Mouse (Mus musculus) liver, adult 2 months (tissue): ENCODE data around the gene Ifit3b. TPM values are rescaled to one million over a fixed set of nuclear protein-coding genes. Genes with fewer than 3 reads are reported as not detected.
"Not testable (repeated sequence)": the region's sequence is repeated elsewhere in the genome, so short reads cannot be mapped to it uniquely, and the experiment has no call there.

Experiments used
- DNase-seq: peaks from one replicate; pipeline ENCODE4 v3.0.0-alpha.2; 2011; ENCODE audit warnings: low read depth, low spot score; ENCODE audit errors: extremely low read depth
- H3K27ac ChIP-seq: fragments of 200-500 bp; replicated peaks from 2 replicates; pipeline ENCODE4 v1.5.1; 2012; ENCODE audit warnings: low read depth, mild to moderate bottlenecking, control low read depth, inconsistent platforms, low read length; ENCODE audit not compliant: insufficient read depth
- H3K27me3 ChIP-seq: fragments of 200-500 bp; 2 replicates; pipeline ENCODE4 v1.6.1; 2012; ENCODE audit warnings: mild to moderate bottlenecking, moderate library complexity, low read length, inconsistent platforms; ENCODE audit not compliant: control insufficient read depth, insufficient read depth
- H3K36me3 ChIP-seq: fragments of 200-500 bp; 2 replicates; pipeline ENCODE4 v1.6.1; 2012; ENCODE audit warnings: low read length, inconsistent platforms; ENCODE audit not compliant: control insufficient read depth, insufficient read depth
- H3K4me1 ChIP-seq: fragments of 200-500 bp; 2 replicates; pipeline ENCODE4 v1.6.1; 2011; ENCODE audit warnings: low read length; ENCODE audit not compliant: control insufficient read depth, insufficient read depth
- H3K4me3 ChIP-seq: fragments of 200-500 bp; 2 replicates; pipeline ENCODE4 v1.5.1; 2011; ENCODE audit warnings: low read depth, mild to moderate bottlenecking, control low read depth, low read length, moderate library complexity; ENCODE audit not compliant: insufficient read depth
- H3K79me2 ChIP-seq: fragments of 200-500 bp; 2 replicates; pipeline ENCODE4 v1.6.1; 2012; ENCODE audit warnings: inconsistent platforms, mild to moderate bottlenecking, low read length, moderate library complexity; ENCODE audit not compliant: control insufficient read depth, insufficient read depth
- H3K9ac ChIP-seq: fragments of 200-500 bp; 2 replicates; pipeline ENCODE4 v1.6.1; 2012; ENCODE audit warnings: low read depth, mild to moderate bottlenecking, control low read depth, inconsistent platforms, low read length
- CTCF ChIP-seq: fragments of 200-500 bp; IDR thresholded peaks from 2 replicates; pipeline ENCODE4 v1.5.1; 2011; ENCODE audit warnings: low read depth, low read length, control low read depth
- POLR2A ChIP-seq: fragments of 200-500 bp; IDR thresholded peaks from 2 replicates; pipeline ENCODE4 v1.6.1; 2011; ENCODE audit warnings: low read length, control low read depth; ENCODE audit not compliant: insufficient read depth; ENCODE audit errors: extremely low read depth
- WGBS: fragments of 180-500 bp; shearing (Covaris S2); methylation state at CpG from one replicate; pipeline ENCODE4 v1.1.7; 2018; 5-methylcytosine and 5-hydroxymethylcytosine counted together
- polyA plus RNA-seq: library from polyadenylated mRNA; depleted of rRNA; stranded (reverse); fragments of >200 nt; gene quantifications from 2 replicates; pipeline ENCODE4 v1.2.3, GENCODE M21; 2012
- total RNA-seq: library from RNA; depleted of rRNA; stranded (reverse); fragments of >200 nt; gene quantifications from 2 replicates; pipeline ENCODE4 v1.2.3, GENCODE M21; 2014

The Ifit3b gene
- total and polyA plus RNA-seq, 2 experiments, result 1.8 to 9.7 TPM

- H3K79me2 ChIP-seq, result no peaks in the 10 kb centered on the region
- no peaks in the 10 kb centered on the region; the same call in 1 of the 2 replicates for H3K36me3 ChIP-seq
- H3K4me3 ChIP-seq, result 0 out of 2 replicates have a peak overlapping the region, but pooled peaks have one; percentile 3
- 94% methylated on average over 1 of the region's 1 CpGs for WGBS
- DNase-seq, result no peak
- H3K27me3 ChIP-seq, result no peaks in the 10 kb centered on the region
- no peaks in the 10 kb centered on the region; the same call in 1 of the 2 replicates for H3K4me1 ChIP-seq
- H3K9ac ChIP-seq, result no peak overlapping the region
- H3K27ac ChIP-seq, result no peak overlapping the region
- TF ChIP-seq POLR2A (no peak), CTCF (no peak)
Observed at GRCm38 (mm10) chr19:34571080-34571479, 36.7 kb upstream of the Ifit3b start.

- H3K4me3 ChIP-seq, result no peak overlapping the region
- no peaks in the 10 kb centered on the region for H3K79me2 ChIP-seq
- 93% methylated on average over 5 of the region's 5 CpGs for WGBS
- H3K36me3 ChIP-seq, result no peaks in the 10 kb centered on the region; the same call in 1 of the 2 replicates
- TF ChIP-seq CTCF (no peak), POLR2A (no peak)
- H3K4me1 ChIP-seq, result no peaks in the 10 kb centered on the region; the same call in 1 of the 2 replicates
- no peak overlapping the region for H3K9ac ChIP-seq
- DNase-seq, result no peak
- no peaks in the 10 kb centered on the region for H3K27me3 ChIP-seq
- no peak overlapping the region for H3K27ac ChIP-seq
Observed at GRCm38 (mm10) chr19:34573650-34574049, 34.1 kb upstream of the Ifit3b start.

GRCm38 (mm10) chr19:34577121-34577520, 30.6 kb upstream of the Ifit3b start:
- WGBS, result 59% methylated on average over 1 of the region's 1 CpGs
- Histone ChIP-seq H3K4me1 (no peaks in the 10 kb centered on the region), H3K27ac (no peak overlapping the region), H3K9ac (no peak overlapping the region), H3K79me2 (no peaks in the 10 kb centered on the region), H3K36me3 (no peaks in the 10 kb centered on the region; the same call in 1 of the 2 replicates), H3K27me3 (no peaks in the 10 kb centered on the region), H3K4me3 (no peak overlapping the region)
- TF ChIP-seq CTCF, result no peak
- TF ChIP-seq POLR2A, result no peak
- DNase-seq, result no peak

- DNase-seq, H3K4me3 ChIP-seq, H3K4me1 ChIP-seq, H3K27me3 ChIP-seq, H3K36me3 ChIP-seq, H3K79me2 ChIP-seq, H3K9ac ChIP-seq: not testable (repeated sequence)
- 82% methylated on average over 2 of the region's 2 CpGs for WGBS
- 0 out of 2 replicates have a peak overlapping the region, but pooled peaks have one; percentile 58 for H3K27ac ChIP-seq
Observed at GRCm38 (mm10) chr19:34582696-34583095, 25.1 kb upstream of the Ifit3b start.

GRCm38 (mm10) chr19:34583126-34583766, 24.5 kb upstream of the Ifit3b start, which contains the start of gene Ifit3:
Ifit3 (plus strand) TSS chr19:34583531.
- H3K79me2 ChIP-seq, H3K4me1 ChIP-seq, H3K36me3 ChIP-seq, H3K27me3 ChIP-seq: not testable (repeated sequence)
- peak within 1 kb of the TSS; percentile 58 for H3K27ac ChIP-seq
- 0 out of 2 replicates have a peak within 1 kb of the TSS, but pooled peaks have one; percentile 35 for H3K4me3 ChIP-seq
- DNase-seq, result peak; percentile 55
- peak within 1 kb of the TSS; percentile 43; the same call in 1 of the 2 replicates for H3K9ac ChIP-seq
- 6% methylated on average over 2 of the region's 2 CpGs for WGBS

GRCm38 (mm10) chr19:34585740-34586458, 21.9 kb upstream of the Ifit3b start:
- not testable (repeated sequence) for H3K27me3 ChIP-seq, H3K27ac ChIP-seq, H3K4me3 ChIP-seq, H3K79me2 ChIP-seq, DNase-seq, H3K36me3 ChIP-seq, H3K9ac ChIP-seq, H3K4me1 ChIP-seq
- 0 out of 2 replicates have a peak, but pooled peaks have one; percentile 4 for TF ChIP-seq CTCF
- 61% methylated on average over 5 of the region's 5 CpGs for WGBS

- WGBS, result 65% methylated on average over 8 of the region's 12 CpGs
- DNase-seq, result peak; percentile 48
- not testable (repeated sequence) for H3K27me3 ChIP-seq, H3K9ac ChIP-seq, H3K36me3 ChIP-seq, H3K79me2 ChIP-seq, H3K4me1 ChIP-seq, H3K4me3 ChIP-seq
- peak overlapping the region; percentile 3; the same call in 1 of the 2 replicates for H3K27ac ChIP-seq
Observed at GRCm38 (mm10) chr19:34587898-34588692, 19.7 kb upstream of the Ifit3b start.
